Mouse (Mus musculus): ENCODE results near the gene Krtap4-7.
"Not testable (repeated sequence)": the region's sequence is repeated elsewhere in the genome, so short reads cannot be mapped to it uniquely, and the experiment has no call there.

Krtap4-7 gene

GRCm38 (mm10) chr11:99643635-99644139 is at the start of gene Krtap4-7:
Gene Krtap4-7, minus strand, starts transcription at chr11:99644089.
- DNase-seq (ENCODE audit: low spot score) = not testable (repeated sequence)

GRCm38 (mm10) chr11:99690463-99690862 is 46.6 kb upstream of the Krtap4-7 start, which contains the start of gene Gm14190:
Gene Gm14190, minus strand, starts transcription at chr11:99690740.
- no peak for DNase-seq (ENCODE audit: low spot score)

GRCm38 (mm10) chr11:99685235-99685634 is 41.3 kb upstream of the Krtap4-7 start:
- not testable (repeated sequence) for DNase-seq (ENCODE audit: low spot score)

GRCm38 (mm10) chr11:99683481-99683880 is 39.6 kb upstream of the Krtap4-7 start:
- no peak for DNase-seq (ENCODE audit: low spot score)

- DNase-seq (ENCODE audit: low spot score) = no peak
Measured at GRCm38 (mm10) chr11:99665860-99666259, 22.0 kb upstream of the Krtap4-7 start, which contains the start of gene Krtap4-6. Gene Krtap4-6, minus strand, starts transcription at chr11:99665960.

GRCm38 (mm10) chr11:99662802-99663201 is 18.9 kb upstream of the Krtap4-7 start:
- no peak for DNase-seq (ENCODE audit: low spot score)

- no peak for DNase-seq (ENCODE audit: low spot score)
Measured at GRCm38 (mm10) chr11:99659256-99659655, 15.4 kb upstream of the Krtap4-7 start.

GRCm38 (mm10) chr11:99658467-99659010 is 14.7 kb upstream of the Krtap4-7 start, which contains the start of gene Gm11563:
Gene Gm11563, minus strand, starts transcription at chr11:99658960.
- DNase-seq (ENCODE audit: low spot score) = not testable (repeated sequence)

- no peak for DNase-seq (ENCODE audit: low spot score)
Measured at GRCm38 (mm10) chr11:99657051-99657450, 13.2 kb upstream of the Krtap4-7 start.

- DNase-seq (ENCODE audit: low spot score) = no peak
Measured at GRCm38 (mm10) chr11:99650136-99650535, 6.2 kb upstream of the Krtap4-7 start, which contains the start of gene Gm11555. Gene Gm11555, minus strand, starts transcription at chr11:99650236.

GRCm38 (mm10) chr11:99646444-99646843 is 2.6 kb upstream of the Krtap4-7 start:
- DNase-seq (ENCODE audit: low spot score) = no peak

GRCm38 (mm10) chr11:99644351-99644750 is 462 bp upstream of the Krtap4-7 start:
- no peak for DNase-seq (ENCODE audit: low spot score)

- DNase-seq (ENCODE audit: low spot score) = no peak
Measured at GRCm38 (mm10) chr11:99640926-99641325, 3.0 kb downstream of the Krtap4-7 start.

- peak; percentile 26 for DNase-seq (ENCODE audit: low spot score)
Measured at GRCm38 (mm10) chr11:99637086-99637485, 6.8 kb downstream of the Krtap4-7 start.

GRCm38 (mm10) chr11:99634653-99635134 is 9.2 kb downstream of the Krtap4-7 start, which contains the start of gene Krtap4-2:
Gene Krtap4-2, minus strand, starts transcription at chr11:99635084.
- DNase-seq (ENCODE audit: low spot score) = no peak

- no peak for DNase-seq (ENCODE audit: low spot score)
Measured at GRCm38 (mm10) chr11:99633293-99633692, 10.6 kb downstream of the Krtap4-7 start.

- no peak for DNase-seq (ENCODE audit: low spot score)
Measured at GRCm38 (mm10) chr11:99630890-99631289, 13.0 kb downstream of the Krtap4-7 start.

GRCm38 (mm10) chr11:99628138-99628537 is 15.8 kb downstream of the Krtap4-7 start, which contains the start of gene Krtap4-1:
Gene Krtap4-1, minus strand, starts transcription at chr11:99628238.
- no peak for DNase-seq (ENCODE audit: low spot score)

GRCm38 (mm10) chr11:99620335-99620734 is 23.6 kb downstream of the Krtap4-7 start, which contains the start of gene Gm11562:
Gene Gm11562, minus strand, starts transcription at chr11:99620435.
- DNase-seq (ENCODE audit: low spot score) = no peak

- DNase-seq (ENCODE audit: low spot score) = no peak
Measured at GRCm38 (mm10) chr11:99614796-99615363, 29.0 kb downstream of the Krtap4-7 start, which contains the start of gene Krtap2-4. Gene Krtap2-4, minus strand, starts transcription at chr11:99614846.

- DNase-seq (ENCODE audit: low spot score) = not testable (repeated sequence)
Measured at GRCm38 (mm10) chr11:99610089-99610488, 33.8 kb downstream of the Krtap4-7 start, which contains the start of gene Gm11937. Gene Gm11937, minus strand, starts transcription at chr11:99610189.

- DNase-seq (ENCODE audit: low spot score) = peak; percentile 15
Measured at GRCm38 (mm10) chr11:99609126-99609525, 34.8 kb downstream of the Krtap4-7 start.

- DNase-seq (ENCODE audit: low spot score) = not testable (repeated sequence)
Measured at GRCm38 (mm10) chr11:99603208-99603607, 40.7 kb downstream of the Krtap4-7 start, which contains the start of gene Gm11938. Gene Gm11938, minus strand, starts transcription at chr11:99603308.
